21 mouse cellular contexts compared by ENCODE assay signal in the genomic region with DNA sequence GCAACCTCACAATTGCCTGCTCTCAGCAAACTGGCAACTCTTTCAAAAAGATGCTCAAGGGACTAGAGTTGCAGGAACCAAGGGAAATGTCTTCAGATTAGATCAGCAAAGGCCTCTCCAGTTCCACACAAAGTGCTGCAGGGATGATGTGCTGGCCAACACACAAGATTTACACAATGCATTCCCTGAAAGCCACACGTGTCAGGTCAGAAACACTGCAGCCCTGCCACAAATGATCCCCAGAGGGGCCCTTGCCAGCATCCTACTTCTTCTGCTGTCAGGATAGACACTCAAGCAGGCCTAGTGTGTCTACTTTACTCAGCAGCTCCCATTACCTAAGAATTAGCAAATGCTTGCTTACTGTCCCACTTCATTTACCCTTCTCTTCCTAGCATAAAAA.
DNase-seq lines count a peak whose midpoint lies in the region; ATAC-seq and TF ChIP-seq lines count a peak whose summit lies in the region.
"Had no signal": no experiment of that assay in that cellular context is flagged by ENCODE, and none has a peak within 500 bp of the region (broad histone marks: within the 10 kb centered on the region; RNA-seq: fewer than 3 reads in every experiment).

No protein-coding gene starts in this region.

- no peak for TF ChIP-seq CTCF in gastrocnemius, adult 2 months (IDR thresholded peaks at IDR 0.05)

- 36% methylated on average over 1 of the region's 1 CpGs for WGBS in heart, embryonic 15.5 days
- 52% methylated on average over 1 of the region's 1 CpGs for WGBS in limb, embryonic 13.5 days

- no peak for ATAC-seq in heart, embryonic 15.5 days (replicated peaks; ENCODE audit: insufficient number of reproducible peaks, insufficient read depth, low FRiP score, low read depth)
- no peak for ATAC-seq in limb, embryonic 13.5 days (ENCODE audit: low FRiP score, low read depth)
- ATAC-seq: midbrain, embryonic 15.5 days had no signal

- H3K9ac ChIP-seq in heart, embryonic 15.5 days = no peak overlapping the region
- H3K9ac ChIP-seq in limb, embryonic 13.5 days = no peak overlapping the region
- H3K9ac ChIP-seq: forebrain, embryonic 12.5 days; liver, embryonic 13.5 days; lung, embryonic 14.5 days; midbrain, embryonic 15.5 days had no signal

- H3K36me3 ChIP-seq in heart, embryonic 15.5 days = no peaks in the 10 kb centered on the region
- H3K36me3 ChIP-seq in limb, embryonic 13.5 days = no peaks in the 10 kb centered on the region
- H3K36me3 ChIP-seq: forebrain, embryonic 12.5 days; G1E; liver, embryonic 13.5 days; midbrain, embryonic 15.5 days had no signal

- H3K4me3 ChIP-seq in gastrocnemius, adult 2 months = no peak overlapping the region
- H3K4me3 ChIP-seq in heart, embryonic 15.5 days = no peak overlapping the region
- H3K4me3 ChIP-seq in limb, embryonic 13.5 days = no peak overlapping the region
- H3K4me3 ChIP-seq: forebrain, embryonic 12.5 days; left cerebral cortex, adult 2 months; liver, embryonic 13.5 days; midbrain, embryonic 15.5 days had no signal

- H3K4me1 ChIP-seq in heart, embryonic 15.5 days (replicated peaks) = peaks cover 67% of the 10 kb centered on the region
- H3K4me1 ChIP-seq in limb, embryonic 13.5 days = peaks cover 84% of the 10 kb centered on the region

- H3K27ac ChIP-seq in gastrocnemius, adult 2 months = peak overlapping the region; percentile 95
- H3K27ac ChIP-seq in heart, embryonic 15.5 days = peak overlapping the region; percentile 89; the same call in 1 of the 2 replicates
- peak overlapping the region; percentile 15; the same call in 1 of the 2 replicates for H3K27ac ChIP-seq in limb, embryonic 13.5 days
- H3K27ac ChIP-seq: forebrain, embryonic 12.5 days; left cerebral cortex, adult 2 months; liver, embryonic 13.5 days; midbrain, embryonic 15.5 days had no signal

- no peaks in the 10 kb centered on the region for H3K27me3 ChIP-seq in heart, embryonic 15.5 days
- H3K27me3 ChIP-seq in limb, embryonic 13.5 days = no peaks in the 10 kb centered on the region
- H3K27me3 ChIP-seq: forebrain, embryonic 12.5 days; liver, embryonic 13.5 days; midbrain, embryonic 15.5 days had no signal

- intact Hi-C loops in gastrocnemius, adult 2 months (cut with DNase I) = no loop called here
- intact Hi-C loops in heart, postnatal 25 days (cut with DNase I) = loop anchor here (5.0 kb wide), 2 partner anchors 75 to 180 kb away; no protein-coding TSS in a partner anchor

- no peaks in the 10 kb centered on the region for H3K9me3 ChIP-seq in heart, embryonic 15.5 days (replicated peaks)
- no peaks in the 10 kb centered on the region for H3K9me3 ChIP-seq in limb, embryonic 13.5 days
- H3K9me3 ChIP-seq: forebrain, embryonic 12.5 days; G1E; liver, embryonic 13.5 days; midbrain, embryonic 15.5 days had no signal

- no peak overlapping the region for H3K4me2 ChIP-seq in heart, embryonic 15.5 days
- no peak overlapping the region for H3K4me2 ChIP-seq in limb, embryonic 13.5 days (replicated peaks)
- H3K4me2 ChIP-seq: forebrain, embryonic 12.5 days; liver, embryonic 13.5 days; lung, embryonic 14.5 days; midbrain, embryonic 15.5 days had no signal

- DNase-seq in gastrocnemius, adult 2 months = peak; percentile 28
- no peak for DNase-seq in gastrocnemius, postnatal 10 days
- DNase-seq in heart, postnatal 25 days (ENCODE audit: low spot score) = no peak
- DNase-seq in MN1 (ENCODE audit: low spot score) = peak; percentile 35
- DNase-seq in adrenal gland, adult (ENCODE audit: inconsistent age in 2 of 2, low spot score in 1 of 2) = no peak
- no peak for DNase-seq in kidney, adult 18-20 months
- DNase-seq: cerebellum, adult 18-20 months; gastrocnemius, postnatal 36 days; kidney, postnatal 36 days; left cerebral cortex, postnatal 4 days; liver, embryonic 13.5 days; lung, embryonic 14.5 days; lung, postnatal 36 days; right cerebral cortex, postnatal 25 days; thymus, adult 2 months had no signal

Comparison
In these comparisons a context has a peak if more than half of its experiments do, and no peak if none do; other contexts are left out.
1. DNase-seq: peak in gastrocnemius, adult 2 months (single experiment) and MN1 (single experiment); none in gastrocnemius, postnatal 10 days (single experiment), heart, postnatal 25 days (single experiment), adrenal gland, adult (0 of 2) and kidney, adult 18-20 months (single experiment).
2. H3K27ac ChIP-seq: peak in every context shown above with its lines; median percentile 95 in gastrocnemius, adult 2 months; 89 in heart, embryonic 15.5 days; 15 in limb, embryonic 13.5 days.